Mouse (Mus musculus) embryonic facial prominence, embryonic 15.5 days (tissue): ENCODE results near the gene Gm28051. TPM values are rescaled to one million over a fixed set of nuclear protein-coding genes. Genes with fewer than 3 reads are reported as not detected.

Source experiments
- ATAC-seq: fragments of 200-750 bp; cut with Nextera tagmentation; 2 replicates; pipeline ENCODE4 v1.8.0; 2017; ENCODE audit warnings: low read depth, moderate TSS enrichment; ENCODE audit not compliant: insufficient number of reproducible peaks, low FRiP score, low TSS enrichment
- H3K27ac ChIP-seq: fragments of 300-500 bp; sonication (generic); replicated peaks from 2 replicates; pipeline ENCODE4 v1.5.1; 2015; ENCODE audit warnings: mild to moderate bottlenecking, inconsistent platforms
- H3K27me3 ChIP-seq: fragments of 300-500 bp; sonication (generic); 2 replicates; pipeline ENCODE4 v1.6.1; 2015; ENCODE audit warnings: inconsistent platforms
- H3K36me3 ChIP-seq: fragments of 300-500 bp; sonication (generic); 2 replicates; pipeline ENCODE4 v1.6.1; 2015; ENCODE audit warnings: mild to moderate bottlenecking, inconsistent platforms
- H3K4me1 ChIP-seq: fragments of 300-500 bp; sonication (generic); 2 replicates; pipeline ENCODE4 v1.6.1; 2015; ENCODE audit warnings: inconsistent platforms
- H3K4me2 ChIP-seq: fragments of 300-500 bp; sonication (generic); replicated peaks from 2 replicates; pipeline ENCODE4 v1.6.1; 2015; ENCODE audit warnings: mild to moderate bottlenecking, inconsistent platforms
- H3K4me3 ChIP-seq: fragments of 300-500 bp; sonication (generic); replicated peaks from 2 replicates; pipeline ENCODE4 v1.5.1; 2015; ENCODE audit warnings: mild to moderate bottlenecking, inconsistent platforms
- H3K9ac ChIP-seq: fragments of 300-500 bp; sonication (generic); 2 replicates; pipeline ENCODE4 v1.6.1; 2015; ENCODE audit warnings: inconsistent platforms
- H3K9me3 ChIP-seq: fragments of 300-500 bp; sonication (generic); replicated peaks from 2 replicates; pipeline ENCODE4 v1.6.1; 2016; ENCODE audit warnings: inconsistent platforms
- WGBS: fragments of 180-500 bp; shearing (Covaris S2); methylation state at CpG from one replicate; pipeline ENCODE4 v1.1.7; 2015; 5-methylcytosine and 5-hydroxymethylcytosine counted together
- polyA plus RNA-seq: library from polyadenylated mRNA; unstranded; fragments of >200 nt; fragmentation: Nextera tagmentation; extraction: Ambion mirVana; gene quantifications from 2 replicates; pipeline ENCODE4 v1.2.1, GENCODE M21; 2015

Gm28051 gene
- not detected in 2 replicates for polyA plus RNA-seq

GRCm38 (mm10) chr12:102757689-102758402 is at the start of gene Gm28051, which contains the start of the genes Gon7 and Ubr7:
Gm28051 (minus strand) TSS chr12:102757765.
Gon7 (minus strand) TSS chr12:102757803.
Ubr7 (plus strand) TSS chr12:102757967.
- peak within 1 kb of the TSS; percentile 89 for H3K4me3 ChIP-seq
- H3K9ac ChIP-seq = peak within 1 kb of the TSS; percentile 68
- H3K4me1 ChIP-seq = peaks cover 23% of the 10 kb centered on the region
- H3K27ac ChIP-seq = peak within 1 kb of the TSS; percentile 93
- H3K36me3 ChIP-seq = no peaks in the 10 kb centered on the region
- no peaks in the 10 kb centered on the region for H3K9me3 ChIP-seq
- ATAC-seq = peak; percentile 98
- peak within 1 kb of the TSS; percentile 68 for H3K4me2 ChIP-seq
- WGBS = under 1% methylated on average over 73 of the region's 73 CpGs
- no peaks in the 10 kb centered on the region for H3K27me3 ChIP-seq

GRCm38 (mm10) chr12:102799528-102799927 is 42.0 kb upstream of the Gm28051 start:
- 81% methylated on average over 2 of the region's 2 CpGs for WGBS
- Histone ChIP-seq H3K27ac (no peak overlapping the region), H3K4me1 (no peaks in the 10 kb centered on the region), H3K9me3 (no peaks in the 10 kb centered on the region), H3K4me2 (no peak overlapping the region), H3K9ac (no peak overlapping the region), H3K4me3 (no peak overlapping the region), H3K27me3 (no peaks in the 10 kb centered on the region), H3K36me3 (peaks cover 14% of the 10 kb centered on the region)
- no peak for ATAC-seq

GRCm38 (mm10) chr12:102787927-102788326 is 30.4 kb upstream of the Gm28051 start:
- Histone ChIP-seq H3K36me3 (peaks cover 62% of the 10 kb centered on the region), H3K27ac (no peak overlapping the region), H3K27me3 (no peaks in the 10 kb centered on the region), H3K9ac (no peak overlapping the region), H3K4me3 (no peak overlapping the region), H3K4me2 (no peak overlapping the region), H3K9me3 (no peaks in the 10 kb centered on the region), H3K4me1 (no peaks in the 10 kb centered on the region)
- WGBS = 89% methylated on average over 7 of the region's 7 CpGs
- no peak for ATAC-seq

GRCm38 (mm10) chr12:102785593-102785985 is 28.0 kb upstream of the Gm28051 start:
- Histone ChIP-seq H3K4me3 (no peak overlapping the region), H3K4me1 (no peaks in the 10 kb centered on the region), H3K4me2 (no peak overlapping the region), H3K27me3 (no peaks in the 10 kb centered on the region), H3K9ac (no peak overlapping the region), H3K27ac (no peak overlapping the region), H3K36me3 (peaks cover 46% of the 10 kb centered on the region), H3K9me3 (no peaks in the 10 kb centered on the region)
- ATAC-seq = no peak
- WGBS = 80% methylated on average over 5 of the region's 5 CpGs

GRCm38 (mm10) chr12:102784899-102785592 is 27.5 kb upstream of the Gm28051 start:
- 72% methylated on average over 19 of the region's 19 CpGs for WGBS
- no peak for ATAC-seq
- H3K27ac ChIP-seq = no peak overlapping the region
- no peaks in the 10 kb centered on the region for H3K27me3 ChIP-seq
- H3K4me3 ChIP-seq = no peak overlapping the region
- H3K36me3 ChIP-seq = peaks cover 40% of the 10 kb centered on the region
- H3K9ac ChIP-seq = no peak overlapping the region
- no peak overlapping the region for H3K4me2 ChIP-seq
- H3K4me1 ChIP-seq = no peaks in the 10 kb centered on the region
- no peaks in the 10 kb centered on the region for H3K9me3 ChIP-seq

- Histone ChIP-seq H3K9ac (no peak overlapping the region), H3K4me1 (no peaks in the 10 kb centered on the region), H3K4me3 (no peak overlapping the region), H3K27ac (no peak overlapping the region), H3K9me3 (no peaks in the 10 kb centered on the region), H3K36me3 (peaks cover 27% of the 10 kb centered on the region), H3K27me3 (no peaks in the 10 kb centered on the region), H3K4me2 (no peak overlapping the region)
- 75% methylated on average over 5 of the region's 5 CpGs for WGBS
- no peak for ATAC-seq
Measured at GRCm38 (mm10) chr12:102782841-102783240, 25.3 kb upstream of the Gm28051 start.

- Histone ChIP-seq H3K4me2 (no peak overlapping the region), H3K27me3 (no peaks in the 10 kb centered on the region), H3K36me3 (peaks cover 39% of the 10 kb centered on the region), H3K9ac (no peak overlapping the region), H3K4me1 (no peaks in the 10 kb centered on the region), H3K27ac (no peak overlapping the region), H3K4me3 (no peak overlapping the region), H3K9me3 (no peaks in the 10 kb centered on the region)
- 51% methylated on average over 3 of the region's 3 CpGs for WGBS
- no peak for ATAC-seq
Measured at GRCm38 (mm10) chr12:102779452-102779851, 21.9 kb upstream of the Gm28051 start.

- 90% methylated on average over 5 of the region's 5 CpGs for WGBS
- Histone ChIP-seq H3K9me3 (no peaks in the 10 kb centered on the region), H3K4me3 (no peak overlapping the region), H3K36me3 (peaks cover 43% of the 10 kb centered on the region), H3K27me3 (no peaks in the 10 kb centered on the region), H3K9ac (no peak overlapping the region), H3K4me2 (no peak overlapping the region), H3K27ac (no peak overlapping the region), H3K4me1 (no peaks in the 10 kb centered on the region)
- ATAC-seq = no peak
Measured at GRCm38 (mm10) chr12:102778151-102778550, 20.6 kb upstream of the Gm28051 start.

- H3K36me3 ChIP-seq = peaks cover 58% of the 10 kb centered on the region
- H3K27ac ChIP-seq = no peak overlapping the region
- WGBS = 85% methylated on average over 14 of the region's 14 CpGs
Measured at GRCm38 (mm10) chr12:102776035-102776434, 18.5 kb upstream of the Gm28051 start.

GRCm38 (mm10) chr12:102772676-102773075 is 15.1 kb upstream of the Gm28051 start:
- 92% methylated on average over 5 of the region's 5 CpGs for WGBS
- no peaks in the 10 kb centered on the region for H3K4me1 ChIP-seq
- H3K36me3 ChIP-seq = peaks cover 89% of the 10 kb centered on the region
- no peak overlapping the region for H3K27ac ChIP-seq
- H3K4me2 ChIP-seq = no peak overlapping the region
- H3K9ac ChIP-seq = no peak overlapping the region
- ATAC-seq = no peak
- H3K27me3 ChIP-seq = no peaks in the 10 kb centered on the region
- H3K4me3 ChIP-seq = no peak overlapping the region
- H3K9me3 ChIP-seq = no peaks in the 10 kb centered on the region

More at GRCm38 (mm10) chr12:102776035-102776434, 18.5 kb upstream of the Gm28051 start:
- ATAC-seq = no peak
- no peak overlapping the region for H3K9ac ChIP-seq
- H3K4me3 ChIP-seq = no peak overlapping the region
- no peaks in the 10 kb centered on the region for H3K9me3 ChIP-seq
- no peaks in the 10 kb centered on the region for H3K27me3 ChIP-seq
- no peak overlapping the region for H3K4me2 ChIP-seq
- H3K4me1 ChIP-seq = no peaks in the 10 kb centered on the region

GRCm38 (mm10) chr12:102771601-102772000 is 14.0 kb upstream of the Gm28051 start:
- ATAC-seq = no peak
- Histone ChIP-seq H3K27ac (no peak overlapping the region), H3K9me3 (no peaks in the 10 kb centered on the region), H3K36me3 (peaks cover 90% of the 10 kb centered on the region), H3K4me2 (no peak overlapping the region), H3K4me3 (no peak overlapping the region), H3K27me3 (no peaks in the 10 kb centered on the region), H3K9ac (no peak overlapping the region), H3K4me1 (no peaks in the 10 kb centered on the region)
- 97% methylated on average over 8 of the region's 8 CpGs for WGBS
